Mouse (Mus musculus) bone marrow macrophage, adult 2 months (primary cell): ENCODE data around the gene Map10.

Source experiments
- CTCF ChIP-seq: IDR thresholded peaks from 2 replicates; pipeline ENCODE4 v1.5.1; 2012; ENCODE audit warnings: low read depth, mild to moderate bottlenecking, low read length, moderate library complexity
- POLR2A ChIP-seq: IDR thresholded peaks from 2 replicates; pipeline ENCODE4 v1.6.1; 2012; ENCODE audit warnings: mild to moderate bottlenecking, low read depth, low read length, borderline replicate concordance

GRCm38 (mm10) chr8:125661958-125662668 is 7.5 kb upstream of the Map10 start:
- TF ChIP-seq POLR2A: no peak
- no peak for TF ChIP-seq CTCF
